Mouse (Mus musculus): ENCODE measurements around the gene Gfpt2. TPM values are rescaled to one million over a fixed set of nuclear protein-coding genes. Genes with fewer than 3 reads are reported as not detected.

Gfpt2 gene
- polyA plus RNA-seq, 1 experiment, result 0.52 TPM

- no peaks in the 10 kb centered on the region for H3K79me2 ChIP-seq (ENCODE audit: control insufficient read depth, insufficient read depth)
- H3K4me2 ChIP-seq (ENCODE audit: low read depth), result peak overlapping the region; percentile 14
- TF ChIP-seq TCF3 (IDR thresholded peaks at IDR 0.05; ENCODE audit: insufficient read length, low read depth), result no peak
- TF ChIP-seq MYOG (IDR thresholded peaks at IDR 0.05; ENCODE audit: control insufficient read depth in 1 of 3, insufficient read depth in 1 of 3, insufficient read length in 2 of 3, low read depth in 2 of 3), result no peak
- TF ChIP-seq MYOD1 (IDR thresholded peaks at IDR 0.05; ENCODE audit: control insufficient read depth in 1 of 3, insufficient read length in 2 of 3, low read depth in 2 of 3), result no peak
- no peak for TF ChIP-seq USF1 (IDR thresholded peaks at IDR 0.05; ENCODE audit: low read depth)
- TF ChIP-seq CEBPB (IDR thresholded peaks at IDR 0.05; ENCODE audit: insufficient read depth, poor library complexity, severe bottlenecking), result no peak
- TF ChIP-seq POLR2A (IDR thresholded peaks at IDR 0.05; ENCODE audit: insufficient read length, low read depth), result no peak
- no peak for TF ChIP-seq MAX (IDR thresholded peaks at IDR 0.05; ENCODE audit: low read depth)
- no peak for TF ChIP-seq REST (IDR thresholded peaks at IDR 0.05; ENCODE audit: insufficient read depth, insufficient read length)
- TF ChIP-seq SRF (IDR thresholded peaks at IDR 0.05; ENCODE audit: control insufficient read depth, insufficient read length, low read depth), result no peak
- TF ChIP-seq E2F4 (IDR thresholded peaks at IDR 0.05; ENCODE audit: insufficient read depth), result no peak
- no peaks in the 10 kb centered on the region for H3K36me3 ChIP-seq (ENCODE audit: control insufficient read depth, insufficient read depth)
- peaks cover 16% of the 10 kb centered on the region for H3K27me3 ChIP-seq (ENCODE audit: control insufficient read depth, insufficient read depth, insufficient read length)
- no peak overlapping the region for H3K4me3 ChIP-seq
- no peak overlapping the region for H3ac ChIP-seq (ENCODE audit: control insufficient read depth, insufficient read length)
These were observed 47.9 kb downstream of the Gfpt2 start for GRCm38 (mm10) chr11:49841886-49842285.

- Histone ChIP-seq H3K79me2 (ENCODE audit: control insufficient read depth, insufficient read depth) (peaks cover 3% of the 10 kb centered on the region), H3K4me2 (ENCODE audit: low read depth) (peak overlapping the region; percentile 14), H3K27me3 (ENCODE audit: control insufficient read depth, insufficient read depth, insufficient read length) (peaks cover 9% of the 10 kb centered on the region), H3K4me3 (no peak overlapping the region), H3ac (ENCODE audit: control insufficient read depth, insufficient read length) (no peak overlapping the region), H3K36me3 (ENCODE audit: control insufficient read depth, insufficient read depth) (no peaks in the 10 kb centered on the region)
- no peak for TF ChIP-seq TCF12 (IDR thresholded peaks at IDR 0.05; ENCODE audit: insufficient read depth, poor library complexity, severe bottlenecking)
- peak in 2 of 3 experiments; percentile 48 to 72 for TF ChIP-seq MYOG (IDR thresholded peaks at IDR 0.05; ENCODE audit: control insufficient read depth in 1 of 3, insufficient read depth in 1 of 3, insufficient read length in 2 of 3, low read depth in 2 of 3)
- TF ChIP-seq MYOD1 (IDR thresholded peaks at IDR 0.05; ENCODE audit: control insufficient read depth in 1 of 3, insufficient read length in 2 of 3, low read depth in 2 of 3), result peak in 2 of 3 experiments; percentile 27 to 80
These were observed 48.7 kb downstream of the Gfpt2 start for GRCm38 (mm10) chr11:49842718-49843117.

GRCm38 (mm10) chr11:49844311-49844710, 50.3 kb downstream of the Gfpt2 start:
- no peak overlapping the region for H3ac ChIP-seq (ENCODE audit: control insufficient read depth, insufficient read length)
- no peaks in the 10 kb centered on the region for H3K36me3 ChIP-seq (ENCODE audit: control insufficient read depth, insufficient read depth)
- TF ChIP-seq CEBPB (IDR thresholded peaks at IDR 0.05; ENCODE audit: insufficient read depth, poor library complexity, severe bottlenecking) (no peak), MAX (IDR thresholded peaks at IDR 0.05; ENCODE audit: low read depth) (no peak), E2F4 (IDR thresholded peaks at IDR 0.05; ENCODE audit: insufficient read depth) (no peak), REST (IDR thresholded peaks at IDR 0.05; ENCODE audit: insufficient read depth, insufficient read length) (no peak), TCF12 (IDR thresholded peaks at IDR 0.05; ENCODE audit: insufficient read depth, poor library complexity, severe bottlenecking) (no peak), POLR2A (IDR thresholded peaks at IDR 0.05; ENCODE audit: insufficient read length, low read depth) (no peak), POLR2AphosphoS2 (IDR thresholded peaks at IDR 0.05; ENCODE audit: insufficient read length, low read depth) (no peak), MYOD1 (IDR thresholded peaks at IDR 0.05; ENCODE audit: control insufficient read depth in 1 of 3, insufficient read length in 2 of 3, low read depth in 2 of 3) (no peak), SRF (IDR thresholded peaks at IDR 0.05; ENCODE audit: control insufficient read depth, insufficient read length, low read depth) (no peak), MYOG (IDR thresholded peaks at IDR 0.05; ENCODE audit: control insufficient read depth in 1 of 3, insufficient read depth in 1 of 3, insufficient read length in 2 of 3, low read depth in 2 of 3) (no peak), TCF3 (IDR thresholded peaks at IDR 0.05; ENCODE audit: insufficient read length, low read depth) (no peak)
- H3K79me2 ChIP-seq (ENCODE audit: control insufficient read depth, insufficient read depth), result peaks cover 12% of the 10 kb centered on the region
- H3K4me2 ChIP-seq (ENCODE audit: low read depth), result no peak overlapping the region
- H3K4me3 ChIP-seq, result no peak overlapping the region
- no peaks in the 10 kb centered on the region for H3K27me3 ChIP-seq (ENCODE audit: control insufficient read depth, insufficient read depth, insufficient read length)

GRCm38 (mm10) chr11:49844969-49845368, 51.0 kb downstream of the Gfpt2 start:
- TF ChIP-seq MYOD1 (IDR thresholded peaks at IDR 0.05; ENCODE audit: control insufficient read depth in 1 of 3, insufficient read length in 2 of 3, low read depth in 2 of 3) (no peak), SRF (IDR thresholded peaks at IDR 0.05; ENCODE audit: control insufficient read depth, insufficient read length, low read depth) (no peak), TCF12 (IDR thresholded peaks at IDR 0.05; ENCODE audit: insufficient read depth, poor library complexity, severe bottlenecking) (no peak), TCF3 (IDR thresholded peaks at IDR 0.05; ENCODE audit: insufficient read length, low read depth) (no peak), POLR2AphosphoS2 (IDR thresholded peaks at IDR 0.05; ENCODE audit: insufficient read length, low read depth) (no peak), CEBPB (IDR thresholded peaks at IDR 0.05; ENCODE audit: insufficient read depth, poor library complexity, severe bottlenecking) (no peak), POLR2A (IDR thresholded peaks at IDR 0.05; ENCODE audit: insufficient read length, low read depth) (no peak), MYOG (IDR thresholded peaks at IDR 0.05; ENCODE audit: control insufficient read depth in 1 of 3, insufficient read depth in 1 of 3, insufficient read length in 2 of 3, low read depth in 2 of 3) (no peak)
- Histone ChIP-seq H3K4me3 (no peak overlapping the region), H3K27me3 (ENCODE audit: control insufficient read depth, insufficient read depth, insufficient read length) (no peaks in the 10 kb centered on the region), H3K4me2 (ENCODE audit: low read depth) (no peak overlapping the region), H3K36me3 (ENCODE audit: control insufficient read depth, insufficient read depth) (no peaks in the 10 kb centered on the region), H3ac (ENCODE audit: control insufficient read depth, insufficient read length) (no peak overlapping the region), H3K79me2 (ENCODE audit: control insufficient read depth, insufficient read depth) (peaks cover 12% of the 10 kb centered on the region)

GRCm38 (mm10) chr11:49845958-49846357, 52.0 kb downstream of the Gfpt2 start:
- H3K4me2 ChIP-seq (ENCODE audit: low read depth), result peak overlapping the region; percentile 56
- H3ac ChIP-seq (ENCODE audit: control insufficient read depth, insufficient read length), result no peak overlapping the region
- no peaks in the 10 kb centered on the region for H3K27me3 ChIP-seq (ENCODE audit: control insufficient read depth, insufficient read depth, insufficient read length)
- H3K4me3 ChIP-seq, result peak overlapping the region; percentile 39
- H3K79me2 ChIP-seq (ENCODE audit: control insufficient read depth, insufficient read depth), result peaks cover 12% of the 10 kb centered on the region
- TF ChIP-seq POLR2A (IDR thresholded peaks at IDR 0.05; ENCODE audit: insufficient read length, low read depth) (no peak), MAX (IDR thresholded peaks at IDR 0.05; ENCODE audit: low read depth) (no peak), CEBPB (IDR thresholded peaks at IDR 0.05; ENCODE audit: insufficient read depth, poor library complexity, severe bottlenecking) (no peak), REST (IDR thresholded peaks at IDR 0.05; ENCODE audit: insufficient read depth, insufficient read length) (no peak), POLR2AphosphoS2 (IDR thresholded peaks at IDR 0.05; ENCODE audit: insufficient read length, low read depth) (no peak), TCF3 (IDR thresholded peaks at IDR 0.05; ENCODE audit: insufficient read length, low read depth) (no peak), USF1 (IDR thresholded peaks at IDR 0.05; ENCODE audit: low read depth) (no peak), TCF12 (IDR thresholded peaks at IDR 0.05; ENCODE audit: insufficient read depth, poor library complexity, severe bottlenecking) (no peak), MYOG (IDR thresholded peaks at IDR 0.05; ENCODE audit: control insufficient read depth in 1 of 3, insufficient read depth in 1 of 3, insufficient read length in 2 of 3, low read depth in 2 of 3) (no peak), SRF (IDR thresholded peaks at IDR 0.05; ENCODE audit: control insufficient read depth, insufficient read length, low read depth) (no peak), E2F4 (IDR thresholded peaks at IDR 0.05; ENCODE audit: insufficient read depth) (no peak), MYOD1 (IDR thresholded peaks at IDR 0.05; ENCODE audit: control insufficient read depth in 1 of 3, insufficient read length in 2 of 3, low read depth in 2 of 3) (no peak)
- H3K36me3 ChIP-seq (ENCODE audit: control insufficient read depth, insufficient read depth), result no peaks in the 10 kb centered on the region
